Mouse (Mus musculus) bone marrow, adult 2 months (tissue): ENCODE measurements around the gene Tmem108.

Experiments
- CTCF ChIP-seq: fragments of 200-500 bp; IDR thresholded peaks from 2 replicates; pipeline ENCODE4 v1.5.1; 2011; ENCODE audit warnings: low read length, control low read depth; ENCODE audit not compliant: control insufficient read depth, insufficient read depth
- POLR2A ChIP-seq: fragments of 200-500 bp; IDR thresholded peaks from 2 replicates; pipeline ENCODE4 v1.6.1; 2011; ENCODE audit warnings: low read depth, mild to moderate bottlenecking, control low read depth, low read length, borderline replicate concordance; ENCODE audit not compliant: control insufficient read depth

- TF ChIP-seq POLR2A (no peak), CTCF (no peak)
Observed at GRCm38 (mm10) chr9:103715352-103715751, 46.3 kb downstream of the Tmem108 start.
